Mouse (Mus musculus): ENCODE results near the gene Lect2. TPM values are rescaled to one million over a fixed set of nuclear protein-coding genes. Genes with fewer than 3 reads are reported as not detected.

Gene Lect2
- polyA plus RNA-seq (2021; fragmentation: Nextera tagmentation), result not detected in 2 replicates
- long read RNA-seq, experiment 1, result 0 reads
- long read RNA-seq, experiment 2, result 0 reads

GRCm38 (mm10) chr13:56548401-56548800 is at the start of gene Lect2:
Gene Lect2, minus strand, starts transcription at chr13:56548502.

GRCm38 (mm10) chr13:56522081-56522820 is 26.1 kb downstream of the Lect2 start, which contains the start of gene Fbxl21:
Gene Fbxl21, plus strand, starts transcription at chr13:56522472.

Other genes with a start within 250 kb of the Lect2 start
- gene Gm3045, start 121.9 kb downstream of the Lect2 start, polyA plus RNA-seq (2021; fragmentation: Nextera tagmentation), result 0.08 TPM in 1 of 2 replicates, not detected in the other
- 0.26 TPM in 1 of 2 replicates, not detected in the other for gene Slc25a48, start 110.1 kb downstream of the Lect2 start, polyA plus RNA-seq (2021; fragmentation: Nextera tagmentation)
- not detected in 2 replicates for gene Il9, start 66.3 kb downstream of the Lect2 start, polyA plus RNA-seq (2021; fragmentation: Nextera tagmentation)
- gene Fbxl21, start 26.0 kb downstream of the Lect2 start, polyA plus RNA-seq (2021; fragmentation: Nextera tagmentation), result 5.3 and 5.6 TPM in 2 replicates
- gene Tgfbi, start 61.0 kb upstream of the Lect2 start, polyA plus RNA-seq (2021; fragmentation: Nextera tagmentation), result 2.1 TPM in 2 replicates
- gene Smad5, start 154.5 kb upstream of the Lect2 start, polyA plus RNA-seq (2021; fragmentation: Nextera tagmentation), result 2.6 and 6.4 TPM in 2 replicates
- 1.7 and 2.6 TPM in 2 replicates for gene Gm45623, start 205.3 kb upstream of the Lect2 start, polyA plus RNA-seq (2021; fragmentation: Nextera tagmentation)

Measured in left cerebral cortex, adult 6 months (tissue).